Mouse (Mus musculus): Measurements from ENCODE around the gene Ext2.

Gene Ext2

DNA sequence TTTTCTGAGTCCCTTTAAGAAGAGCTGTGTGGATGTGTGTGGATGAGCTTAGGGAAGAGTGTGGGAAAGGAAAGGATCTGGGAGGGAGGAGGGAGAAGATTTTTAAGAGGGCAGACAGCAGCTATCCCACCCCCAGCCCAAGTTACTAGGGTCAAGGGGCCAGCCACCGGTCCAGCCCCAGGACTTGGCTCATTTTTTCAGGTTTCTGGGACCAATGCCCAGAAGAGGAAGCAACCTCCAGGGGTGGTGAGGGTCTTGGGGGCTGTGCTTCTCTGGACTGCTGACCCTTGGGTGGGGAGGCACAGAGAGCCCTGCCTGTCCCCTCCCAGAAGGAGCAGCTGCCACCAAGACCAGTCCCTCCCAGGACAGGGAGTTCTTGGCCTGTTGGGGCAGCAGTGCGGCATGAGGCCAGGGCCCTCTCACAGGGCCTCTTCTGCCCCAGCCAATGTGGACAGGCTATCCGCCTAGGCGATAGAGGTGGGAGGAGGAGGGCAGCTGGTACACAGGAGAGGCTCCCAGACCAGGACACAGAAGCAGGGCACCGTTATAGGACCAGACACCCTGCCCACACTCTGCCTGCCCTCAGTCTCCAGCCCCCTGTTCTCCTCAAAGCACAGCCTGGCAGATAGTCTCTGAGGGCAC, 203.0 kb downstream of the Ext2 start:
- DNase-seq (ENCODE audit: low spot score), result no peak

DNA sequence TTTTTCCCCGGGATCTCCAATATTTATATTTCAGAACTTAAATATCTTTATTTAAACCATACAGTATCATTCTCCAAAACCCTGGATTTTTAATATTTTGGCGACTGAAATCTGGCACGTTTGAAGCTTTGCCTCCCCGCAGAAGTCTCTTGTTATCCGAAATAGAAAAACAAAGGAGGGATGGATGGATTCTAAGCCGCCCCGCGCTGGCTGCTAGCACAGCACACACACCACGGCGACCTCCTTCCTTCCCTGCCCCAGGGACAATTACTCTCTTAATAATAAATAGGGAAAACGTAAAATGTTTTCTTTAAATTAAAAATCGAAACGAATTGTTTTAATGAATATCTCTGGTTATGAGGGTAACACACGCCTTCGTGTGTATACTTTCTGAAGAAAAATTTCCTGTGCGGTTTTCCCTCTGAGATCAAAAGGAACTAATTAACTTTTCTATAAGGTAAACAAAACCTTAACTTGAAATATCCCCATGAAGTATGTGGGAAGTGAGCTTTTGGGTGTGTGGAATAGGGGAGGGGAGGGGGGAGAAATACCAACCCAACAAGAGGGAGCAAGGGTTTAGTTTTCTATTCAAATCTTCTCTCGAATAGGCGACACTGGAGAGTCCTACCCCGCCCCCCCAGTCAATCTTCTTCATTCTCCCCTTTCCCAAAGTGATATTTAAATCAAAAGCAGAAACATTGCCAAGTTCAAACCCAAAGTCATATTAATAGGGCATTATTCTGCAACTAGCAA, 203.7 kb downstream of the Ext2 start:
- DNase-seq (ENCODE audit: low spot score), result no peak

DNA sequence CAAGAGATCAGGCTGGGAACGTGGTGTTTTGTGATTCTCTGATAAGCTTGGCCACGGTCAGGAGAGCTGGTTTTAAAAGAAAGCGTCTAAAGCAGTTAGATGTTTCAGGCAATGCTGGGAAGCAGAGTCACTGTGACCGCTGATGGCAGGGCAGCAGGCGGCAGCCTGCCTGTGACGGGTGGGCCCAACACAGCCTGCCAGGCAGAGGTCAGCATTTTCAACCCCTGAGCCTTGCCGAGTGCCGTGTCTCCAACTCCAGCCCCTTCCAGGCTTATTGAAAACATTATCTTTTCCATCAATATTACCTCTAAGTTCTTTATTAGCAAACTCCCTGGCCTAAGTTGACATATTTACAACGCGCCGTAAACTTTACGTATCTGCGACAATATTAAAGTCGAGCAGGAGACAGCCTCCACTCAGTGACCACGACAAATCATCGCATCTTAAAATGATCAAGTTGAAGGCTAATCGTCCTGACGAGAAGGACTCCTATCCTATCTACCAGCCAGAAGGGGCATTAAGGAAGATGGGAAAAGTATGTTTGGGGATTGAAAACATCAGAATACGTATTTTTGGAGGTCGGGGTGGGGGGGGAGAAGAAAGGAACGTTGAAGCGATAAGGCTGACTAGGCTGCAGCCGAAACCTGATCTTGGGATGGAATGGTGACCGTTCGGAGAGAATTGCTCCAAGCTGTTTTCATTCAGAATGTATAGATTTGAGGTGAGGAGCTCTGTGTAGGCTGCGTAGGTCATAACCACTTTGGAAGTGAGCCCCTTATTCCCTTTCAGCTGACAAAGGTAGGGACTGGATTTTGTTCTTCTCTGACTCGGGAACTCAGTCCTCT, 206.3 kb downstream of the Ext2 start:
- no peak for DNase-seq (ENCODE audit: low spot score)

DNA sequence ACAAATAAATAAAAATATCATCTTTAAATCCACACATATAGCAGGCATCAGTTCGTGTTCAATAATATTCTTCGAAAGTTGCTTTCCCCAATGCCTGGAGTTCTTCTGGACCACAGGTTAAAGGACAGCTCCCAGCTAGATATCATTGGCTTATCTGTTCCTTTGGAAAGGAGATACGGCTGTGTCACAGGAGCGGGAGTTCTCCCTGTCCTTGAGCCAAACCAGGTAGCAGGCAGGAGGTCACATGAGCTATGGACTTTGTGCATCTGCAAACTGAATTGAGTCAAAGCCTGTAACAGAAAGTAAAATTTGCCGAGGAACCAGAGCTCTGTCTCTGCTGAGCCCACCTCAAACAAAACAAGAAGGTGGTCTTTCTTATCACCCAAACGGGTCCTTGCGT, 209.3 kb downstream of the Ext2 start:
- no peak for DNase-seq (ENCODE audit: low spot score)

Measured in urinary bladder, postnatal 14 days (tissue).